In the genomic region with DNA sequence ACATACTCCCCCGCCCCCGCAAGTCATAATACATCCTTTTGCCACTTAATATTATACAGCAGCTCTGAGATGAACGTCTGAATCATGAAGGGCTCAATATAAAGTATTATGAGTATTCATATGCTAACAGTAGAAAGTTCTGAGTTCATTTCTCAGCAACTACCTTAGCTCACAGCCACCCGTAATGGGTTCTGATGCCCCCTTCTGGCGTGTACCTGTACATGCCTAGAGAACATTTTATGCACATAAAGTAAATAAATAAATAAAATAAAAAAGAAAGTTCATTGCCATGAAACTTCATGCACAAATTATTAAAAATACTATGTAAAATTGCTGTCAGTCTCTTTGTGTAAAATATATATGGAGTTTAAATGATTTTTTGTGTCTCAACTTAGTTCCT, we compare ENCODE assay signal across 15 mouse cellular contexts. TPM values are rescaled to one million over a fixed set of nuclear protein-coding genes. Genes with fewer than 3 reads are reported as not detected.
A peak's percentile ranks its signal among the peaks of the same experiment; 100 is the strongest.
DNase-seq lines count a peak whose midpoint lies in the region; ATAC-seq and TF ChIP-seq lines count a peak whose summit lies in the region.
"Had no signal": no experiment of that assay in that cellular context is flagged by ENCODE, and none has a peak within 500 bp of the region (broad histone marks: within the 10 kb centered on the region; RNA-seq: fewer than 3 reads in every experiment).

No protein-coding gene starts in this region.

- no peak overlapping the region for H3K4me3 ChIP-seq in lung, embryonic 14.5 days (ENCODE audit: low read depth, low read length)
- H3K4me3 ChIP-seq in lung, adult 2 months (replicated peaks; ENCODE audit: extremely low read depth, low read depth, low read length): no peak overlapping the region
- H3K4me3 ChIP-seq in forebrain, postnatal 0 days (ENCODE audit: low read depth, low read length): no peak overlapping the region
- H3K4me3 ChIP-seq: embryonic facial prominence, embryonic 15.5 days; limb, embryonic 13.5 days; neural tube, embryonic 13.5 days had no signal

- peak; percentile 16 for DNase-seq in embryo, embryonic 10.5 days (ENCODE audit: low spot score)
- DNase-seq in embryo, embryonic 11 days: no peak
- no peak for DNase-seq in lung, embryonic 14.5 days
- DNase-seq in lung, adult 2 months: no peak
- DNase-seq in R1 (ENCODE audit: low read depth, low spot score): peak; percentile 36
- DNase-seq in splenic B cell, adult 2 months (ENCODE audit: low read depth, low spot score): peak; percentile 72
- DNase-seq in forebrain, postnatal 0 days: no peak
- DNase-seq: adrenal gland, postnatal 10 days; cerebellum, adult 9-11 months; layer of hippocampus, adult 9-11 months had no signal

- WGBS in lung, embryonic 14.5 days: 63% methylated on average over 5 of the region's 5 CpGs
- WGBS in lung, adult 2 months: 64% methylated on average over 5 of the region's 5 CpGs
- 80% methylated on average over 5 of the region's 5 CpGs for WGBS in forebrain, postnatal 0 days

- TF ChIP-seq POLR2A in lung, adult 2 months (IDR thresholded peaks at IDR 0.05; ENCODE audit: borderline replicate concordance, extremely low read depth, low read depth, low read length): no peak

- no peak overlapping the region for H3K4me2 ChIP-seq in lung, embryonic 14.5 days
- no peak overlapping the region for H3K4me2 ChIP-seq in forebrain, postnatal 0 days (ENCODE audit: low read depth)
- H3K4me2 ChIP-seq: embryonic facial prominence, embryonic 15.5 days; heart, embryonic 11.5 days; limb, embryonic 13.5 days; neural tube, embryonic 13.5 days had no signal

- TF ChIP-seq CTCF in lung, embryonic 14.5 days (IDR thresholded peaks at IDR 0.05; ENCODE audit: low read depth): 0 out of 2 replicates have a peak, but pooled peaks have one; percentile 7
- TF ChIP-seq CTCF in lung, adult 2 months (IDR thresholded peaks at IDR 0.05; ENCODE audit: insufficient read depth, low read length): no peak
- TF ChIP-seq CTCF in forebrain, postnatal 0 days (IDR thresholded peaks at IDR 0.05; ENCODE audit: low read depth): no peak

- H3K9ac ChIP-seq in lung, embryonic 14.5 days: no peak overlapping the region
- H3K9ac ChIP-seq in forebrain, postnatal 0 days: no peak overlapping the region
- H3K9ac ChIP-seq: embryonic facial prominence, embryonic 15.5 days; limb, embryonic 13.5 days; neural tube, embryonic 13.5 days had no signal

- H3K27ac ChIP-seq in lung, embryonic 14.5 days (ENCODE audit: low read depth): no peak overlapping the region
- no peak overlapping the region for H3K27ac ChIP-seq in forebrain, postnatal 0 days (ENCODE audit: low read depth, low read length)
- H3K27ac ChIP-seq: embryonic facial prominence, embryonic 15.5 days; limb, embryonic 13.5 days; neural tube, embryonic 13.5 days had no signal

- no peaks in the 10 kb centered on the region for H3K4me1 ChIP-seq in lung, embryonic 14.5 days (ENCODE audit: insufficient read depth)
- H3K4me1 ChIP-seq in lung, adult 2 months (ENCODE audit: control insufficient read depth, insufficient read depth, low read length): peaks cover 15% of the 10 kb centered on the region
- H3K4me1 ChIP-seq in forebrain, postnatal 0 days (ENCODE audit: insufficient read depth): peaks cover 5% of the 10 kb centered on the region

- ATAC-seq in lung, embryonic 14.5 days (ENCODE audit: insufficient read depth): no peak
- no peak for ATAC-seq in monocyte, adult 5-6 weeks (replicated peaks; ENCODE audit: insufficient number of reproducible peaks, low FRiP score, low TSS enrichment, poor library complexity, severe bottlenecking)
- no peak for ATAC-seq in forebrain, postnatal 0 days

- H3K36me3 ChIP-seq in lung, embryonic 14.5 days (ENCODE audit: insufficient read depth): peaks cover 2% of the 10 kb centered on the region
- no peaks in the 10 kb centered on the region for H3K36me3 ChIP-seq in splenic B cell, adult 2 months (ENCODE audit: control insufficient read depth, insufficient read depth, low read length, poor library complexity, severe bottlenecking)
- peaks cover 1% of the 10 kb centered on the region for H3K36me3 ChIP-seq in forebrain, postnatal 0 days (ENCODE audit: insufficient read depth)

- H3K9me3 ChIP-seq in lung, embryonic 14.5 days (ENCODE audit: low read depth, low read length): no peaks in the 10 kb centered on the region
- H3K9me3 ChIP-seq in forebrain, postnatal 0 days (ENCODE audit: low read length): no peaks in the 10 kb centered on the region
- H3K9me3 ChIP-seq: embryonic facial prominence, embryonic 15.5 days; limb, embryonic 13.5 days; neural tube, embryonic 13.5 days had no signal

- no peaks in the 10 kb centered on the region for H3K27me3 ChIP-seq in lung, embryonic 14.5 days (ENCODE audit: insufficient read depth, low read length)
- H3K27me3 ChIP-seq in splenic B cell, adult 2 months (ENCODE audit: control insufficient read depth, insufficient read depth, low read length, poor library complexity, severe bottlenecking): no peaks in the 10 kb centered on the region
- H3K27me3 ChIP-seq in forebrain, postnatal 0 days (ENCODE audit: insufficient read depth, low read length): no peaks in the 10 kb centered on the region
- H3K27me3 ChIP-seq: embryonic facial prominence, embryonic 15.5 days; limb, embryonic 13.5 days; neural tube, embryonic 13.5 days had no signal

RNA-seq across cellular contexts. Expression of gene Golgb1, which starts 2.4 kb away (rescaled TPM):
- polyA plus RNA-seq in lung, embryonic 14.5 days (2014; fragmentation: Nextera tagmentation; extraction: Ambion mirVana): 89.9 and 96.8 TPM in 2 replicates
- 46.3 and 48.6 TPM in 2 replicates for polyA plus RNA-seq in lung, adult 2 months (2012; rRNA removed)
- total RNA-seq in monocyte, adult 5-6 weeks (2017): 24.1 to 52.5 TPM (median 27.2 TPM) in 3 replicates
- total RNA-seq in forebrain, postnatal 0 days (2014; rRNA removed): 22.4 and 30.2 TPM in 2 replicates
- polyA plus RNA-seq in forebrain, postnatal 0 days (2015; fragmentation: Nextera tagmentation; extraction: Ambion mirVana): 63.2 and 87.1 TPM in 2 replicates

RNA-seq across cellular contexts. Expression of gene Eaf2, which starts 2.5 kb away (rescaled TPM):
- 0.99 and 1.0 TPM in 2 replicates for polyA plus RNA-seq in lung, embryonic 14.5 days (2014; fragmentation: Nextera tagmentation; extraction: Ambion mirVana)
- 0.15 and 0.79 TPM in 2 replicates for polyA plus RNA-seq in lung, adult 2 months (2012; rRNA removed)
- 11.5 to 14.9 TPM (median 13.4 TPM) in 3 replicates for total RNA-seq in monocyte, adult 5-6 weeks (2017)
- total RNA-seq in forebrain, postnatal 0 days (2014; rRNA removed): 0.23 and 0.76 TPM in 2 replicates
- polyA plus RNA-seq in forebrain, postnatal 0 days (2015; fragmentation: Nextera tagmentation; extraction: Ambion mirVana): 0.67 and 0.79 TPM in 2 replicates

RNA-seq across cellular contexts. Expression of gene Iqcb1, which starts 49.1 kb away (rescaled TPM):
- polyA plus RNA-seq in lung, embryonic 14.5 days (2014; fragmentation: Nextera tagmentation; extraction: Ambion mirVana): 34.4 and 38.9 TPM in 2 replicates
- polyA plus RNA-seq in lung, adult 2 months (2012; rRNA removed): 1.2 and 2.4 TPM in 2 replicates
- total RNA-seq in monocyte, adult 5-6 weeks (2017): 17.8 to 35.6 TPM (median 25.5 TPM) in 3 replicates
- total RNA-seq in forebrain, postnatal 0 days (2014; rRNA removed): 25.1 and 26.0 TPM in 2 replicates
- 40.7 and 66.0 TPM in 2 replicates for polyA plus RNA-seq in forebrain, postnatal 0 days (2015; fragmentation: Nextera tagmentation; extraction: Ambion mirVana)

RNA-seq across cellular contexts. Expression of gene Hcls1, which starts 57.5 kb away (rescaled TPM):
- 2.1 and 2.2 TPM in 2 replicates for polyA plus RNA-seq in lung, embryonic 14.5 days (2014; fragmentation: Nextera tagmentation; extraction: Ambion mirVana)
- polyA plus RNA-seq in lung, adult 2 months (2012; rRNA removed): 17.4 and 26.2 TPM in 2 replicates
- total RNA-seq in monocyte, adult 5-6 weeks (2017): 630 to 720 TPM (median 692 TPM) in 3 replicates
- total RNA-seq in forebrain, postnatal 0 days (2014; rRNA removed): 0.92 and 1.8 TPM in 2 replicates
- polyA plus RNA-seq in forebrain, postnatal 0 days (2015; fragmentation: Nextera tagmentation; extraction: Ambion mirVana): 2.2 and 2.3 TPM in 2 replicates

Comparison
In these comparisons a context has a peak if more than half of its experiments do, and no peak if none do; other contexts are left out.
1. DNase-seq: peak in embryo, embryonic 10.5 days (single experiment), R1 (single experiment) and splenic B cell, adult 2 months (single experiment); none in embryo, embryonic 11 days (single experiment), lung, embryonic 14.5 days (single experiment), lung, adult 2 months (single experiment) and forebrain, postnatal 0 days (single experiment).
2. RNA of gene Iqcb1, which starts 49.1 kb away (polyA plus RNA-seq): 40.7 to 66.0 TPM in forebrain, postnatal 0 days and 34.4 to 38.9 TPM in lung, embryonic 14.5 days; 1.2 to 2.4 TPM in lung, adult 2 months; every median in the first group is over 10 times any median in the second.